Mouse (Mus musculus) megakaryocyte, embryonic 14.5 days (primary cell): ENCODE results near the gene Zfp541. TPM values are rescaled to one million over a fixed set of nuclear protein-coding genes. Genes with fewer than 3 reads are reported as not detected.
A peak's percentile ranks its signal among the peaks of the same experiment; 100 is the strongest.

Experiments
- H3K27me3 ChIP-seq: replicated peaks from 2 replicates; pipeline ENCODE3; 2012; ENCODE audit warnings: inconsistent platforms
- H3K36me3 ChIP-seq: replicated peaks from 2 replicates; pipeline ENCODE3; 2012; ENCODE audit warnings: low read length, inconsistent platforms, mixed read lengths
- H3K4me1 ChIP-seq: 2 replicates; pipeline ENCODE4 v1.6.1; 2012; ENCODE audit warnings: inconsistent platforms
- H3K4me3 ChIP-seq: replicated peaks from 2 replicates; pipeline ENCODE3; 2012; ENCODE audit warnings: moderate library complexity, mild to moderate bottlenecking, inconsistent platforms
- H3K9me3 ChIP-seq: 2 replicates; pipeline ENCODE4 v1.6.1; 2012; ENCODE audit warnings: inconsistent platforms
- FLI1 ChIP-seq: IDR thresholded peaks from 2 replicates; pipeline ENCODE4 v1.6.1; 2012; ENCODE audit warnings: low read length, inconsistent platforms, mixed read lengths
- GATA1 ChIP-seq: IDR thresholded peaks from 3 replicates; pipeline ENCODE4 v1.6.1; 2012; ENCODE audit warnings: mixed read lengths, low read length, inconsistent platforms, borderline replicate concordance
- polyA plus RNA-seq: library from polyadenylated mRNA; stranded (reverse); fragments of >175 nt; gene quantifications from 2 replicates; pipeline ENCODE4 v1.2.3, GENCODE M21; 2012; ENCODE audit warnings: low replicate concordance; ENCODE audit not compliant: insufficient read depth

Gene Zfp541
- polyA plus RNA-seq, 1 experiment: 0.15 TPM

DNA sequence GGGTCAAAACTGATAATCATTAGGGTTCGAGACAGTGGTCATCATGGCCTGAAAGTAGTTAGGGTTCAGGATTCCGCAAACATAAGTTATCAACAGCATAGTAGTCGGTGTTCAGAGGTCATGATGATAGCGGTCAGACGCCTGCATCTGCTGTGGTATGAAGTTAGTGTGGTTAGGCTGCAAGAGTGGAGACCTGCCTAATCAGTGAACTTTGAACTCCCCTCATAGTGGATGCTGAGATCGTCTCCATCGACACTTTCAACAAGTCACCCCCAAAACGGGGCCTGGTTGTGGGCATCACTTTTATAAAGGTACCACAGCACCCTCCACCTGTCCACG lies 58.6 kb downstream of the Zfp541 start:
- Histone ChIP-seq H3K9me3 (no peaks in the 10 kb centered on the region), H3K27me3 (no peaks in the 10 kb centered on the region), H3K36me3 (peaks cover 57% of the 10 kb centered on the region), H3K4me3 (peak overlapping the region; percentile 96), H3K4me1 (peaks cover 18% of the 10 kb centered on the region)
- TF ChIP-seq GATA1 (no peak), FLI1 (no peak)

- TF ChIP-seq GATA1 (no peak), FLI1 (no peak)
- H3K4me1 ChIP-seq: peaks cover 18% of the 10 kb centered on the region
- peaks cover 42% of the 10 kb centered on the region for H3K36me3 ChIP-seq
- H3K9me3 ChIP-seq: no peaks in the 10 kb centered on the region
- peaks cover 21% of the 10 kb centered on the region for H3K27me3 ChIP-seq
- H3K4me3 ChIP-seq: no peak overlapping the region
These were observed 64.2 kb downstream of the Zfp541 start for GRCm38 (mm10) chr7:16125829-16126228.

DNA sequence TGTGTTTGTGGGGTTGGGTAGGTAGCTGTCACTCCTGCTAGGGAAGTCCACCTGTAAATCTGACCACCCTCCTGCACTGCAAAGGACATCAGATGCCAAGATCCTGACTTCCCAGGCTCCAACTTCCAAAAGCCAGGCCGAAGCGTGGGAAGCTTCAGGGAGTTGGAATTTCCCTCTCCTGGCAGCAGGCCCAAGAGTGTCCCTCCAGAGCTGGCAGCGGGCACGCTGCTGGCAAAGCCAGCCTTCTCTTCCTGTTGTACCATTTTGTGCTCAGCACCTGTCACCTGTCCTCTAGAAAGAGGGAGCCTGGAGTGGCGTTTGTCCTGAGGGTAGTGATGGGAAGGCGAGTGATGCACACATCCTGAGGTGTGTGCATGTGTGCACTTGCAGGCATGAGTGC lies 66.7 kb downstream of the Zfp541 start:
- H3K36me3 ChIP-seq: peaks cover 37% of the 10 kb centered on the region
- TF ChIP-seq FLI1: no peak
- no peak for TF ChIP-seq GATA1

GRCm38 (mm10) chr7:16128899-16129298 lies 67.3 kb downstream of the Zfp541 start:
- H3K36me3 ChIP-seq: peaks cover 31% of the 10 kb centered on the region
- no peak for TF ChIP-seq GATA1
- no peak for TF ChIP-seq FLI1
- peaks cover 20% of the 10 kb centered on the region for H3K4me1 ChIP-seq
- H3K9me3 ChIP-seq: no peaks in the 10 kb centered on the region
- peaks cover 51% of the 10 kb centered on the region for H3K27me3 ChIP-seq
- H3K4me3 ChIP-seq: no peak overlapping the region

More for the DNA sequence above, 66.7 kb downstream of the Zfp541 start:
- Histone ChIP-seq H3K4me1 (peaks cover 20% of the 10 kb centered on the region), H3K4me3 (no peak overlapping the region), H3K9me3 (no peaks in the 10 kb centered on the region), H3K27me3 (peaks cover 45% of the 10 kb centered on the region)

DNA sequence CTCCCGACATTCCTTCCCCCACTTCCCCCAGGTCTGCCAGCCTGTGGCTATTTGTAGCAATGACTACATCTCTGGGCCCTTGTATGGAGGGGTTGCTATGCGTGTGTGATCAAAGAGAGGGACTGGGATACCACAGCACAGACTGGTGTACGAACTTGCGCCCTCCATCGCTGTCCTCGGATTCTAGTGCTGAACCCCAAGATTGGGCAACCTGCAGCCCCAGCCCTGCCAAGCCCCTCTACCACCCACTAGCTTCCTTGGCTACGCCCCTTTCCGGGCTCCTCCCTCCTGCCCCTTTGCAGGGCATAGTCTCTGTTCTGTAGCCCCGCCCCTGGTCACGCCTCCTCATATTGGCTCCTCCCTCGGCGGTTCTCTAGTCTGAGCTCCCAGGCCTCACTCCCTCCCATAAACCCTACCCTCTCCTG lies 67.8 kb downstream of the Zfp541 start, which contains the start of gene Slc8a2:
Gene Slc8a2, plus strand, starts transcription at position 406 of the 425 bp plus-strand sequence.
- H3K4me1 ChIP-seq: peaks cover 20% of the 10 kb centered on the region
- H3K36me3 ChIP-seq: peaks cover 26% of the 10 kb centered on the region
- TF ChIP-seq FLI1: no peak
- TF ChIP-seq GATA1: no peak
- peak within 1 kb of the TSS; percentile 81 for H3K4me3 ChIP-seq
- H3K9me3 ChIP-seq: no peaks in the 10 kb centered on the region
- H3K27me3 ChIP-seq: peaks cover 56% of the 10 kb centered on the region

DNA sequence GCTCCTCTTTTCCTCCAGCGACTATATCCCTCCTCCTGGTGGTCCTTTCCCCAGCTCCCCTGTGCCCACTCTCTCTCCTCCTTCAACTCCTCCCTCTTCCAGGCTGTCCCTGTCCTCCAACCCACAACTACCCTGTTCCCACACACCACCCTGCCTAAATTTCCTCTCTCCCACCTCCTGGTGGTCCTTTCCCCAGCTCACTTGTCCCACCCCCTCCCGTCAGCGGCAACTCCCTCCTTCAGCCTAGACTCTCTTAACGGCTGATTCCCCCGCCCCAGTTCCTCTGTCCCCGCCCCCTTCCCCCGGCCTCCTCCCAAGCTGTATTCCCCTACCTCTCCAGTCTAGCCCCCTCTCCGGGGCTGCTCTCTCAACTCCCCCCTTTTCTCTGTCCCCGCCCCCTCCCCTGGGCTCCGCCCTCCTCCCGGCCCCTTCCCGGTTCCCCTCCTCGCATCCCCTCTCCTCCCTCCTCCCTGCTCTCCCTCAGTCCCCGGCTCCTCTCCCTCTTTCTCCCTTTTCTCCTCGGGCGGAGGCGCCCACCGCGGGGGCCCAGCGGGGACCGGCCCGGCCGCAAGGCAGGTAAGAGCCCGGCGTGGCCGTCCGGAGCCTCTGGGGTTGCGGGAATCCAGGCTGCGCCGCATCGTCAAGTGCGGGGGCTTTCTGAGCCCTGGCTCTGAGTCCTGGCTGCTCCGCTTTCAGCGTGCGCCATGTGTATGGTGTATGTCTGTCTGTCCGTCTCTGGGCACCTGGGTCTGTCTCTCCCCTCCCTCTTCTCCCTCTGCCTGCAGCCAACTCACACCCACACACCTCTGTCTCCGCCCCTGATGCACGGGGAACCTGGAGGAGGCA lies 68.5 kb downstream of the Zfp541 start:
- H3K4me1 ChIP-seq: peaks cover 20% of the 10 kb centered on the region
- peaks cover 63% of the 10 kb centered on the region for H3K27me3 ChIP-seq
- TF ChIP-seq FLI1 (no peak), GATA1 (no peak)
- peak overlapping the region; percentile 81 for H3K4me3 ChIP-seq
- H3K36me3 ChIP-seq: peaks cover 19% of the 10 kb centered on the region
- no peaks in the 10 kb centered on the region for H3K9me3 ChIP-seq

GRCm38 (mm10) chr7:16130956-16131634 lies 69.5 kb downstream of the Zfp541 start:
- Histone ChIP-seq H3K27me3 (peaks cover 66% of the 10 kb centered on the region), H3K4me3 (no peak overlapping the region), H3K36me3 (peaks cover 10% of the 10 kb centered on the region), H3K4me1 (peaks cover 20% of the 10 kb centered on the region), H3K9me3 (no peaks in the 10 kb centered on the region)
- TF ChIP-seq FLI1 (no peak), GATA1 (no peak)

DNA sequence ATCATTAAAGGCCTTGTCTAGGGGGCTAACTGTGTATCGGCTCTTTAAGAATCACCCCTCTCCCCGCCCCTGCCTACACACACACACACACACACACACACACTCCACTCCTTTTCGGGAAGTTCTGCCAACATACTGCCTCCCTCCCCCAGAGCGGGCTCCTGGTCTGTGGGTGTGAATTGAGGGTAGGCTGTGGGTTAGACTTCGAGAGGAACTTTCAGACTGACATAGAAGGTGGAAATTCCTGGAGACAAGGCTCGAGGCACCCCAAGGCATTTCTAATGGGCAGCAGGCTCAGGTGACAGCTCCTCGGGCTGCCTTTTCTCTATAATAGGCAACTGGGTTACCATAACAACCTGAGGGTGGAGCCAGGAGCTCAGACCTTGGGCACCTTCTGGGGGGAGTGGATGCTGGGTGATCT lies 70.6 kb downstream of the Zfp541 start:
- TF ChIP-seq FLI1: no peak
- no peak for TF ChIP-seq GATA1
- Histone ChIP-seq H3K36me3 (peaks cover 6% of the 10 kb centered on the region), H3K4me3 (no peak overlapping the region), H3K4me1 (peaks cover 20% of the 10 kb centered on the region), H3K9me3 (no peaks in the 10 kb centered on the region), H3K27me3 (peaks cover 68% of the 10 kb centered on the region)

DNA sequence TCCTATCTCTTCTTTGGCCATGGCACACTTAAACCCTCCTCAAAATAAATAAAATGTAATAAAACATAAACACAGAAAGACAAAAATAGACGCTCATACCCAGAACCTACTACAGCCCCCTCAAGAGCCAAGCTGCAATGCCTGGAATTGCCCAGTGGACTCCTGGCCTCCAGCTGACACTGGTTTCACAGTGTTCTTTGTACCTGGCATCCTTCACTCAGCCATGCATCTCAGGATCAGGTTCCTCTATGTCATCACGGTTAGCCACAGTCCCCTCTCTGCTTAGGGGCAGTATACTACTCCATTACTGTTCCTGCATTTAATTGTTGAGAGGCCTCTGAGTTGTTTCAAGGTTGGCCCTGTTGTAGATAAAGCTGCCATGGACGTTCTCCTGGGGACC lies 71.3 kb downstream of the Zfp541 start:
- Histone ChIP-seq H3K4me3 (no peak overlapping the region), H3K9me3 (no peaks in the 10 kb centered on the region), H3K27me3 (peaks cover 71% of the 10 kb centered on the region), H3K4me1 (peaks cover 20% of the 10 kb centered on the region), H3K36me3 (no peaks in the 10 kb centered on the region)
- TF ChIP-seq GATA1 (no peak), FLI1 (no peak)

- TF ChIP-seq FLI1 (no peak), GATA1 (no peak)
- no peaks in the 10 kb centered on the region for H3K36me3 ChIP-seq
- peaks cover 75% of the 10 kb centered on the region for H3K27me3 ChIP-seq
These were observed 72.1 kb downstream of the Zfp541 start for GRCm38 (mm10) chr7:16133691-16134090.

More at GRCm38 (mm10) chr7:16133691-16134090, 72.1 kb downstream of the Zfp541 start:
- H3K4me3 ChIP-seq: no peak overlapping the region
- no peaks in the 10 kb centered on the region for H3K9me3 ChIP-seq
- peaks cover 20% of the 10 kb centered on the region for H3K4me1 ChIP-seq
